Mouse (Mus musculus): Measurements from ENCODE around the gene Eya3. TPM values are rescaled to one million over a fixed set of nuclear protein-coding genes. Genes with fewer than 3 reads are reported as not detected.

Eya3 gene
- total and polyA plus RNA-seq, 3 experiments, result 21.7 to 270 (median 38.2) TPM

- H3K27me3 ChIP-seq (ENCODE audit: control insufficient read depth in 1 of 2, insufficient read depth in 2 of 2, low read length in 2 of 2), result no peaks in the 10 kb centered on the region
- no peaks in the 10 kb centered on the region for H3K79me2 ChIP-seq (ENCODE audit: control insufficient read depth, insufficient read depth, low read length, poor library complexity)
- no peak overlapping the region for H3K27ac ChIP-seq (ENCODE audit: control insufficient read depth, low read depth, low read length)
- no peak for TF ChIP-seq MEF2A (IDR thresholded peaks at IDR 0.05; ENCODE audit: extremely low read depth, insufficient replicate concordance, low read depth, low read length, poor library complexity, severe bottlenecking)
- no peak for TF ChIP-seq GATA1 (IDR thresholded peaks at IDR 0.05; ENCODE audit: low read depth, low read length)
- no peak for TF ChIP-seq ETS1 (IDR thresholded peaks at IDR 0.05; ENCODE audit: low read depth, low read length)
- TF ChIP-seq CTCF (IDR thresholded peaks at IDR 0.05 in 2 of 3, conservative IDR thresholded peaks at IDR 0.05 in 1 of 3; ENCODE audit: control insufficient read depth in 1 of 3, insufficient read depth in 1 of 3, low read depth in 2 of 3, low read length in 3 of 3, poor library complexity in 1 of 3, severe bottlenecking in 1 of 3), result no peak
- no peak for TF ChIP-seq NRF1 (IDR thresholded peaks at IDR 0.05; ENCODE audit: insufficient read depth, low read depth, low read length, poor library complexity, severe bottlenecking)
- TF ChIP-seq MXI1 (IDR thresholded peaks at IDR 0.05; ENCODE audit: low read depth, low read length), result no peak
- TF ChIP-seq ZKSCAN1 (IDR thresholded peaks at IDR 0.05; ENCODE audit: low read depth, low read length), result no peak
- TF ChIP-seq SMC3 (IDR thresholded peaks at IDR 0.05; ENCODE audit: low read depth, low read length), result no peak
- no peak for TF ChIP-seq MAFK (IDR thresholded peaks at IDR 0.05; ENCODE audit: borderline replicate concordance, low read depth, low read length)
- TF ChIP-seq TCF12 (IDR thresholded peaks at IDR 0.05; ENCODE audit: low read depth, low read length), result no peak
- no peak for TF ChIP-seq ELF1 (IDR thresholded peaks at IDR 0.05; ENCODE audit: low read depth, low read length)
- TF ChIP-seq RCOR1 (IDR thresholded peaks at IDR 0.05; ENCODE audit: low read depth, low read length), result no peak
- peaks cover 0 to 11% of the 10 kb centered on the region in 2 experiments; a peak in 2 of 4 replicates for H3K36me3 ChIP-seq (ENCODE audit: control insufficient read depth in 1 of 2, insufficient read depth in 2 of 2, low read length in 2 of 2)
- DNase-seq (ENCODE audit: low read depth, low spot score), result no peak
- peaks cover 0 to 13% of the 10 kb centered on the region in 2 experiments; a peak in 3 of 4 replicates for H3K4me1 ChIP-seq (ENCODE audit: control insufficient read depth in 1 of 2, insufficient read depth in 2 of 2, low read length in 2 of 2)
- no peaks in the 10 kb centered on the region for H3K9me3 ChIP-seq (replicated peaks; ENCODE audit: insufficient read depth, low read length)
- no peak overlapping the region for H3K9ac ChIP-seq (ENCODE audit: control insufficient read depth, low read depth, low read length, poor library complexity, severe bottlenecking)
- no peak overlapping the region for H3K4me3 ChIP-seq (ENCODE audit: control insufficient read depth in 1 of 2, insufficient read depth in 1 of 2, low read depth in 2 of 2, low read length in 2 of 2)
Measured at GRCm38 (mm10) chr4:132734766-132735165, 96.0 kb downstream of the Eya3 start.

GRCm38 (mm10) chr4:132735389-132735788 is 96.6 kb downstream of the Eya3 start:
- peaks cover 0 to 13% of the 10 kb centered on the region in 2 experiments; a peak in 3 of 4 replicates for H3K4me1 ChIP-seq (ENCODE audit: control insufficient read depth in 1 of 2, insufficient read depth in 2 of 2, low read length in 2 of 2)
- TF ChIP-seq E2F4 (IDR thresholded peaks at IDR 0.05; ENCODE audit: borderline replicate concordance, low read depth, low read length), result no peak
- peak; percentile 64; the same call in 1 of the 2 replicates for TF ChIP-seq ETS1 (IDR thresholded peaks at IDR 0.05; ENCODE audit: low read depth, low read length)
- no peak for TF ChIP-seq ELF1 (IDR thresholded peaks at IDR 0.05; ENCODE audit: low read depth, low read length)
- no peak for TF ChIP-seq SMC3 (IDR thresholded peaks at IDR 0.05; ENCODE audit: low read depth, low read length)
- TF ChIP-seq RAD21 (IDR thresholded peaks at IDR 0.05; ENCODE audit: low read depth, low read length), result no peak
- peak; percentile 90 for TF ChIP-seq MXI1 (IDR thresholded peaks at IDR 0.05; ENCODE audit: low read depth, low read length)
- TF ChIP-seq POLR2AphosphoS5 (IDR thresholded peaks at IDR 0.05; ENCODE audit: borderline replicate concordance, low read depth, low read length), result no peak
- TF ChIP-seq GABPA (IDR thresholded peaks at IDR 0.05; ENCODE audit: low read depth, low read length), result peak; percentile 67; the same call in 1 of the 2 replicates
- TF ChIP-seq TBP (IDR thresholded peaks at IDR 0.05; ENCODE audit: low read depth, low read length), result no peak
- peak; percentile 57; the same call in 1 of the 2 replicates for TF ChIP-seq MAX (IDR thresholded peaks at IDR 0.05; ENCODE audit: low read length)
- TF ChIP-seq ZNF384 (IDR thresholded peaks at IDR 0.05; ENCODE audit: low read depth, low read length), result no peak
- peak; percentile 9; the same call in 1 of the 2 replicates for TF ChIP-seq RCOR1 (IDR thresholded peaks at IDR 0.05; ENCODE audit: low read depth, low read length)
- peak; percentile 89; the same call in 1 of the 2 replicates for TF ChIP-seq MAFK (IDR thresholded peaks at IDR 0.05; ENCODE audit: borderline replicate concordance, low read depth, low read length)
- peak; percentile 66 for TF ChIP-seq SIN3A (IDR thresholded peaks at IDR 0.05; ENCODE audit: low read length)
- peak in 1 of 2 experiments; percentile 21; a peak in 1 of 4 replicates for TF ChIP-seq EP300 (IDR thresholded peaks at IDR 0.05; ENCODE audit: low read depth in 1 of 2, low read length in 2 of 2)
- TF ChIP-seq ZMIZ1 (IDR thresholded peaks at IDR 0.05; ENCODE audit: low read depth, low read length), result no peak
- TF ChIP-seq USF2 (IDR thresholded peaks at IDR 0.05; ENCODE audit: borderline replicate concordance in 1 of 2, insufficient read depth in 1 of 2, low read depth in 1 of 2, low read length in 2 of 2), result no peak
- no peak for TF ChIP-seq ZKSCAN1 (IDR thresholded peaks at IDR 0.05; ENCODE audit: low read depth, low read length)
- TF ChIP-seq BHLHE40 (IDR thresholded peaks at IDR 0.05; ENCODE audit: borderline replicate concordance, low read depth, low read length), result no peak
- TF ChIP-seq MYC (IDR thresholded peaks at IDR 0.05; ENCODE audit: low read depth, low read length), result peak; percentile 70; the same call in 1 of the 2 replicates
- H3K27me3 ChIP-seq (ENCODE audit: control insufficient read depth in 1 of 2, insufficient read depth in 2 of 2, low read length in 2 of 2), result no peaks in the 10 kb centered on the region
- peak; percentile 75 for DNase-seq (ENCODE audit: low read depth, low spot score)
- H3K9me3 ChIP-seq (replicated peaks; ENCODE audit: insufficient read depth, low read length), result no peaks in the 10 kb centered on the region
- H3K79me2 ChIP-seq (ENCODE audit: control insufficient read depth, insufficient read depth, low read length, poor library complexity), result no peaks in the 10 kb centered on the region
- H3K4me3 ChIP-seq (ENCODE audit: control insufficient read depth in 1 of 2, insufficient read depth in 1 of 2, low read depth in 2 of 2, low read length in 2 of 2), result no peak overlapping the region
- H3K36me3 ChIP-seq (ENCODE audit: control insufficient read depth in 1 of 2, insufficient read depth in 2 of 2, low read length in 2 of 2), result peaks cover 0 to 11% of the 10 kb centered on the region in 2 experiments; a peak in 2 of 4 replicates
- no peak overlapping the region for H3K27ac ChIP-seq (ENCODE audit: control insufficient read depth, low read depth, low read length)
- H3K9ac ChIP-seq (ENCODE audit: control insufficient read depth, low read depth, low read length, poor library complexity, severe bottlenecking), result no peak overlapping the region
